Mouse (Mus musculus): Measurements from ENCODE around the gene Gm5148.

GRCm38 (mm10) chr3:37723061-37723521 is 1.2 kb downstream of the Gm5148 start:
- TF ChIP-seq POLR2A (IDR thresholded peaks at IDR 0.05; ENCODE audit: extremely low read depth, insufficient read depth, low read length) (no peak), CTCF (IDR thresholded peaks at IDR 0.05; ENCODE audit: low read depth, low read length) (no peak)

All from liver, adult 2 months (tissue).